Mouse (Mus musculus): ENCODE results near the gene Bpifb9b. TPM values are rescaled to one million over a fixed set of nuclear protein-coding genes. Genes with fewer than 3 reads are reported as not detected.
"Not testable (repeated sequence)": the region's sequence is repeated elsewhere in the genome, so short reads cannot be mapped to it uniquely, and the experiment has no call there.

The Bpifb9b gene
- polyA plus RNA-seq (2011; ENCODE audit: insufficient read depth, insufficient read length, low replicate concordance, missing spikeins): not detected in 2 replicates

- not testable (repeated sequence) for H3K27ac ChIP-seq (ENCODE audit: control insufficient read depth, insufficient read depth, low read depth, low read length, poor library complexity); H3K4me3 ChIP-seq (replicated peaks; ENCODE audit: control insufficient read depth, low read depth, low read length); H3K4me1 ChIP-seq (ENCODE audit: control insufficient read depth, insufficient read depth, low read length)
- 75% methylated on average over 4 of the region's 4 CpGs for WGBS
Observed at GRCm38 (mm10) chr2:154306927-154307326, at the start of gene Bpifb9b. Gene Bpifb9b (plus strand): TSS chr2:154307227.

- 80% methylated on average over 5 of the region's 5 CpGs for WGBS
- H3K27ac ChIP-seq (ENCODE audit: control insufficient read depth, insufficient read depth, low read depth, low read length, poor library complexity); H3K4me3 ChIP-seq (replicated peaks; ENCODE audit: control insufficient read depth, low read depth, low read length); H3K4me1 ChIP-seq (ENCODE audit: control insufficient read depth, insufficient read depth, low read length): not testable (repeated sequence)
Observed at GRCm38 (mm10) chr2:154257554-154257953, 49.5 kb upstream of the Bpifb9b start, which contains the start of gene Bpifb9a. Gene Bpifb9a (plus strand): TSS chr2:154257854.

GRCm38 (mm10) chr2:154264397-154264796 is 42.6 kb upstream of the Bpifb9b start:
- WGBS: 29% methylated on average over 3 of the region's 3 CpGs
- not testable (repeated sequence) for H3K27ac ChIP-seq (ENCODE audit: control insufficient read depth, insufficient read depth, low read depth, low read length, poor library complexity); H3K4me1 ChIP-seq (ENCODE audit: control insufficient read depth, insufficient read depth, low read length); H3K4me3 ChIP-seq (replicated peaks; ENCODE audit: control insufficient read depth, low read depth, low read length)

- not testable (repeated sequence) for H3K4me1 ChIP-seq (ENCODE audit: control insufficient read depth, insufficient read depth, low read length); H3K4me3 ChIP-seq (replicated peaks; ENCODE audit: control insufficient read depth, low read depth, low read length); H3K27ac ChIP-seq (ENCODE audit: control insufficient read depth, insufficient read depth, low read depth, low read length, poor library complexity)
- 87% methylated on average over 3 of the region's 3 CpGs for WGBS
Observed at GRCm38 (mm10) chr2:154291866-154292265, 15.2 kb upstream of the Bpifb9b start.

- H3K27ac ChIP-seq (ENCODE audit: control insufficient read depth, insufficient read depth, low read depth, low read length, poor library complexity): no peak overlapping the region
- 74% methylated on average over 1 of the region's 1 CpGs for WGBS
- no peak for TF ChIP-seq POLR2A (IDR thresholded peaks at IDR 0.05; ENCODE audit: borderline replicate concordance, control insufficient read depth, low read depth, low read length)
- TF ChIP-seq CTCF (IDR thresholded peaks at IDR 0.05; ENCODE audit: control insufficient read depth, insufficient read depth, low read length): no peak
- H3K4me1 ChIP-seq (ENCODE audit: control insufficient read depth, insufficient read depth, low read length): no peaks in the 10 kb centered on the region
- H3K4me3 ChIP-seq (replicated peaks; ENCODE audit: control insufficient read depth, low read depth, low read length): no peak overlapping the region
Observed at GRCm38 (mm10) chr2:154292833-154293232, 14.2 kb upstream of the Bpifb9b start.

- not testable (repeated sequence) for H3K27ac ChIP-seq (ENCODE audit: control insufficient read depth, insufficient read depth, low read depth, low read length, poor library complexity); H3K4me3 ChIP-seq (replicated peaks; ENCODE audit: control insufficient read depth, low read depth, low read length); H3K4me1 ChIP-seq (ENCODE audit: control insufficient read depth, insufficient read depth, low read length)
- WGBS: 2% methylated on average over 10 of the region's 10 CpGs
- TF ChIP-seq CTCF (IDR thresholded peaks at IDR 0.05; ENCODE audit: control insufficient read depth, insufficient read depth, low read length): peak; percentile 42; the same call in 1 of the 2 replicates
Observed at GRCm38 (mm10) chr2:154294746-154295145, 12.3 kb upstream of the Bpifb9b start.

GRCm38 (mm10) chr2:154300496-154300895 is 6.5 kb upstream of the Bpifb9b start:
- no peak for TF ChIP-seq POLR2A (IDR thresholded peaks at IDR 0.05; ENCODE audit: borderline replicate concordance, control insufficient read depth, low read depth, low read length)
- TF ChIP-seq CTCF (IDR thresholded peaks at IDR 0.05; ENCODE audit: control insufficient read depth, insufficient read depth, low read length): peak; percentile 96
- 8% methylated on average over 1 of the region's 1 CpGs for WGBS
- Histone ChIP-seq H3K4me1 (ENCODE audit: control insufficient read depth, insufficient read depth, low read length) (no peaks in the 10 kb centered on the region), H3K27ac (ENCODE audit: control insufficient read depth, insufficient read depth, low read depth, low read length, poor library complexity) (no peak overlapping the region), H3K4me3 (replicated peaks; ENCODE audit: control insufficient read depth, low read depth, low read length) (no peak overlapping the region)

- TF ChIP-seq POLR2A (IDR thresholded peaks at IDR 0.05; ENCODE audit: borderline replicate concordance, control insufficient read depth, low read depth, low read length) (no peak), CTCF (IDR thresholded peaks at IDR 0.05; ENCODE audit: control insufficient read depth, insufficient read depth, low read length) (no peak)
- H3K27ac ChIP-seq (ENCODE audit: control insufficient read depth, insufficient read depth, low read depth, low read length, poor library complexity): no peak overlapping the region
- WGBS: 88% methylated on average over 3 of the region's 3 CpGs
- H3K4me1 ChIP-seq (ENCODE audit: control insufficient read depth, insufficient read depth, low read length): no peaks in the 10 kb centered on the region
- no peak overlapping the region for H3K4me3 ChIP-seq (replicated peaks; ENCODE audit: control insufficient read depth, low read depth, low read length)
Observed at GRCm38 (mm10) chr2:154301763-154302162, 5.3 kb upstream of the Bpifb9b start.

- H3K4me1 ChIP-seq (ENCODE audit: control insufficient read depth, insufficient read depth, low read length); H3K4me3 ChIP-seq (replicated peaks; ENCODE audit: control insufficient read depth, low read depth, low read length); H3K27ac ChIP-seq (ENCODE audit: control insufficient read depth, insufficient read depth, low read depth, low read length, poor library complexity): not testable (repeated sequence)
- WGBS: 41% methylated on average over 1 of the region's 3 CpGs
Observed at GRCm38 (mm10) chr2:154304604-154305003, 2.4 kb upstream of the Bpifb9b start.

GRCm38 (mm10) chr2:154313771-154314170 is 6.7 kb downstream of the Bpifb9b start:
- not testable (repeated sequence) for H3K4me3 ChIP-seq (replicated peaks; ENCODE audit: control insufficient read depth, low read depth, low read length); H3K27ac ChIP-seq (ENCODE audit: control insufficient read depth, insufficient read depth, low read depth, low read length, poor library complexity); H3K4me1 ChIP-seq (ENCODE audit: control insufficient read depth, insufficient read depth, low read length)
- WGBS: 29% methylated on average over 5 of the region's 5 CpGs

All from bone marrow, adult 2 months (tissue).